Mouse (Mus musculus): Measurements from ENCODE around the gene Gm49387. TPM values are rescaled to one million over a fixed set of nuclear protein-coding genes. Genes with fewer than 3 reads are reported as not detected.

The Gm49387 gene
- polyA plus RNA-seq, 1 experiment from 2014 or later = 1.7 TPM

- no peaks in the 10 kb centered on the region for H3K9me3 ChIP-seq (ENCODE audit: control insufficient read depth, low read length)
- no peaks in the 10 kb centered on the region for H3K27me3 ChIP-seq (replicated peaks; ENCODE audit: control insufficient read depth, insufficient read depth, low read length)
- WGBS = 61% methylated on average over 9 of the region's 9 CpGs
- no peak for ATAC-seq
- no peak overlapping the region for H3K9ac ChIP-seq (ENCODE audit: low read depth, low read length)
- no peak overlapping the region for H3K4me3 ChIP-seq (ENCODE audit: low read length)
- H3K4me1 ChIP-seq (ENCODE audit: control insufficient read depth, insufficient read depth, low read depth, low read length) = no peaks in the 10 kb centered on the region; the same call in 1 of the 2 replicates
- no peak overlapping the region for H3K27ac ChIP-seq (ENCODE audit: low read depth, low read length)
- H3K36me3 ChIP-seq (ENCODE audit: control insufficient read depth, insufficient read depth, low read length) = no peaks in the 10 kb centered on the region
- no peak overlapping the region for H3K4me2 ChIP-seq (ENCODE audit: low read length)
Observed at GRCm38 (mm10) chr14:31557784-31558183, 82.9 kb downstream of the Gm49387 start.

GRCm38 (mm10) chr14:31557273-31557672 is 83.4 kb downstream of the Gm49387 start:
- no peak overlapping the region for H3K27ac ChIP-seq (ENCODE audit: low read depth, low read length)
- no peaks in the 10 kb centered on the region for H3K36me3 ChIP-seq (ENCODE audit: control insufficient read depth, insufficient read depth, low read length)
- H3K4me3 ChIP-seq (ENCODE audit: low read length) = no peak overlapping the region
- no peaks in the 10 kb centered on the region; the same call in 1 of the 2 replicates for H3K4me1 ChIP-seq (ENCODE audit: control insufficient read depth, insufficient read depth, low read depth, low read length)
- no peaks in the 10 kb centered on the region for H3K9me3 ChIP-seq (ENCODE audit: control insufficient read depth, low read length)
- no peaks in the 10 kb centered on the region for H3K27me3 ChIP-seq (replicated peaks; ENCODE audit: control insufficient read depth, insufficient read depth, low read length)
- H3K9ac ChIP-seq (ENCODE audit: low read depth, low read length) = no peak overlapping the region
- 70% methylated on average over 8 of the region's 8 CpGs for WGBS
- no peak for ATAC-seq
- no peak overlapping the region for H3K4me2 ChIP-seq (ENCODE audit: low read length)

- no peak for ATAC-seq
- WGBS = 89% methylated on average over 9 of the region's 9 CpGs
Observed at GRCm38 (mm10) chr14:31556526-31557260, 84.0 kb downstream of the Gm49387 start.

GRCm38 (mm10) chr14:31555963-31556434 is 84.7 kb downstream of the Gm49387 start:
- Histone ChIP-seq H3K9me3 (ENCODE audit: control insufficient read depth, low read length) (no peaks in the 10 kb centered on the region), H3K4me2 (ENCODE audit: low read length) (no peak overlapping the region), H3K27me3 (replicated peaks; ENCODE audit: control insufficient read depth, insufficient read depth, low read length) (no peaks in the 10 kb centered on the region), H3K4me1 (ENCODE audit: control insufficient read depth, insufficient read depth, low read depth, low read length) (no peaks in the 10 kb centered on the region; the same call in 1 of the 2 replicates), H3K9ac (ENCODE audit: low read depth, low read length) (no peak overlapping the region), H3K4me3 (ENCODE audit: low read length) (no peak overlapping the region), H3K27ac (ENCODE audit: low read depth, low read length) (no peak overlapping the region), H3K36me3 (ENCODE audit: control insufficient read depth, insufficient read depth, low read length) (no peaks in the 10 kb centered on the region)
- ATAC-seq = no peak
- 70% methylated on average over 14 of the region's 14 CpGs for whole genome bisulfite sequencing

More at GRCm38 (mm10) chr14:31556526-31557260, 84.0 kb downstream of the Gm49387 start:
- no peaks in the 10 kb centered on the region; the same call in 1 of the 2 replicates for H3K4me1 ChIP-seq (ENCODE audit: control insufficient read depth, insufficient read depth, low read depth, low read length)
- no peaks in the 10 kb centered on the region for H3K36me3 ChIP-seq (ENCODE audit: control insufficient read depth, insufficient read depth, low read length)
- H3K27ac ChIP-seq (ENCODE audit: low read depth, low read length) = no peak overlapping the region
- no peak overlapping the region for H3K4me3 ChIP-seq (ENCODE audit: low read length)
- no peaks in the 10 kb centered on the region for H3K27me3 ChIP-seq (replicated peaks; ENCODE audit: control insufficient read depth, insufficient read depth, low read length)
- H3K9me3 ChIP-seq (ENCODE audit: control insufficient read depth, low read length) = no peaks in the 10 kb centered on the region
- H3K4me2 ChIP-seq (ENCODE audit: low read length) = no peak overlapping the region
- H3K9ac ChIP-seq (ENCODE audit: low read depth, low read length) = no peak overlapping the region

GRCm38 (mm10) chr14:31555021-31555420 is 85.7 kb downstream of the Gm49387 start:
- Histone ChIP-seq H3K9ac (ENCODE audit: low read depth, low read length) (no peak overlapping the region), H3K27ac (ENCODE audit: low read depth, low read length) (no peak overlapping the region), H3K9me3 (ENCODE audit: control insufficient read depth, low read length) (no peaks in the 10 kb centered on the region), H3K4me3 (ENCODE audit: low read length) (no peak overlapping the region), H3K4me1 (ENCODE audit: control insufficient read depth, insufficient read depth, low read depth, low read length) (no peaks in the 10 kb centered on the region), H3K36me3 (ENCODE audit: control insufficient read depth, insufficient read depth, low read length) (no peaks in the 10 kb centered on the region), H3K4me2 (ENCODE audit: low read length) (no peak overlapping the region), H3K27me3 (replicated peaks; ENCODE audit: control insufficient read depth, insufficient read depth, low read length) (no peaks in the 10 kb centered on the region)
- no peak for ATAC-seq
- 95% methylated on average over 7 of the region's 7 CpGs for WGBS

- WGBS = 82% methylated on average over 11 of the region's 11 CpGs
- H3K4me1 ChIP-seq (ENCODE audit: control insufficient read depth, insufficient read depth, low read depth, low read length) = no peaks in the 10 kb centered on the region
- no peak overlapping the region for H3K4me3 ChIP-seq (ENCODE audit: low read length)
- no peaks in the 10 kb centered on the region for H3K27me3 ChIP-seq (replicated peaks; ENCODE audit: control insufficient read depth, insufficient read depth, low read length)
- H3K9ac ChIP-seq (ENCODE audit: low read depth, low read length) = no peak overlapping the region
- ATAC-seq = no peak
- no peaks in the 10 kb centered on the region for H3K9me3 ChIP-seq (ENCODE audit: control insufficient read depth, low read length)
- H3K4me2 ChIP-seq (ENCODE audit: low read length) = no peak overlapping the region
- no peak overlapping the region for H3K27ac ChIP-seq (ENCODE audit: low read depth, low read length)
- H3K36me3 ChIP-seq (ENCODE audit: control insufficient read depth, insufficient read depth, low read length) = no peaks in the 10 kb centered on the region
Observed at GRCm38 (mm10) chr14:31543885-31544442, 96.7 kb downstream of the Gm49387 start.

GRCm38 (mm10) chr14:31537298-31537697 is 103.4 kb downstream of the Gm49387 start:
- H3K4me2 ChIP-seq (ENCODE audit: low read length) = no peak overlapping the region
- no peaks in the 10 kb centered on the region for H3K27me3 ChIP-seq (replicated peaks; ENCODE audit: control insufficient read depth, insufficient read depth, low read length)
- no peak overlapping the region for H3K9ac ChIP-seq (ENCODE audit: low read depth, low read length)
- no peaks in the 10 kb centered on the region for H3K4me1 ChIP-seq (ENCODE audit: control insufficient read depth, insufficient read depth, low read depth, low read length)
- H3K9me3 ChIP-seq (ENCODE audit: control insufficient read depth, low read length) = no peaks in the 10 kb centered on the region
- no peaks in the 10 kb centered on the region for H3K36me3 ChIP-seq (ENCODE audit: control insufficient read depth, insufficient read depth, low read length)
- WGBS = 75% methylated on average over 6 of the region's 6 CpGs
- no peak for ATAC-seq
- no peak overlapping the region for H3K4me3 ChIP-seq (ENCODE audit: low read length)
- H3K27ac ChIP-seq (ENCODE audit: low read depth, low read length) = no peak overlapping the region

- WGBS = 63% methylated on average over 3 of the region's 3 CpGs
- Histone ChIP-seq H3K9ac (ENCODE audit: low read depth, low read length) (no peak overlapping the region), H3K36me3 (ENCODE audit: control insufficient read depth, insufficient read depth, low read length) (no peaks in the 10 kb centered on the region), H3K4me1 (ENCODE audit: control insufficient read depth, insufficient read depth, low read depth, low read length) (no peaks in the 10 kb centered on the region), H3K27ac (ENCODE audit: low read depth, low read length) (no peak overlapping the region), H3K27me3 (replicated peaks; ENCODE audit: control insufficient read depth, insufficient read depth, low read length) (no peaks in the 10 kb centered on the region), H3K9me3 (ENCODE audit: control insufficient read depth, low read length) (no peaks in the 10 kb centered on the region), H3K4me2 (ENCODE audit: low read length) (no peak overlapping the region), H3K4me3 (ENCODE audit: low read length) (no peak overlapping the region)
- no peak for ATAC-seq
Observed at GRCm38 (mm10) chr14:31532656-31533055, 108.0 kb downstream of the Gm49387 start.

GRCm38 (mm10) chr14:31531506-31532148 is 109.1 kb downstream of the Gm49387 start:
- H3K36me3 ChIP-seq (ENCODE audit: control insufficient read depth, insufficient read depth, low read length) = no peaks in the 10 kb centered on the region
- no peak for ATAC-seq
- H3K27ac ChIP-seq (ENCODE audit: low read depth, low read length) = no peak overlapping the region
- no peak overlapping the region for H3K4me2 ChIP-seq (ENCODE audit: low read length)
- H3K9ac ChIP-seq (ENCODE audit: low read depth, low read length) = no peak overlapping the region
- no peaks in the 10 kb centered on the region for H3K9me3 ChIP-seq (ENCODE audit: control insufficient read depth, low read length)
- no peaks in the 10 kb centered on the region for H3K4me1 ChIP-seq (ENCODE audit: control insufficient read depth, insufficient read depth, low read depth, low read length)
- 78% methylated on average over 12 of the region's 12 CpGs for WGBS
- H3K4me3 ChIP-seq (ENCODE audit: low read length) = no peak overlapping the region
- no peaks in the 10 kb centered on the region for H3K27me3 ChIP-seq (replicated peaks; ENCODE audit: control insufficient read depth, insufficient read depth, low read length)

All from hindbrain, embryonic 16.5 days (tissue).